Mouse (Mus musculus) lung, postnatal 36 days (tissue): ENCODE measurements around the gene Irgm2.

Experiments used
- DNase-seq: peaks from one replicate; pipeline ENCODE4 v3.0.0; 2022; ENCODE audit warnings: mixed read lengths

Gene Irgm2

DNA sequence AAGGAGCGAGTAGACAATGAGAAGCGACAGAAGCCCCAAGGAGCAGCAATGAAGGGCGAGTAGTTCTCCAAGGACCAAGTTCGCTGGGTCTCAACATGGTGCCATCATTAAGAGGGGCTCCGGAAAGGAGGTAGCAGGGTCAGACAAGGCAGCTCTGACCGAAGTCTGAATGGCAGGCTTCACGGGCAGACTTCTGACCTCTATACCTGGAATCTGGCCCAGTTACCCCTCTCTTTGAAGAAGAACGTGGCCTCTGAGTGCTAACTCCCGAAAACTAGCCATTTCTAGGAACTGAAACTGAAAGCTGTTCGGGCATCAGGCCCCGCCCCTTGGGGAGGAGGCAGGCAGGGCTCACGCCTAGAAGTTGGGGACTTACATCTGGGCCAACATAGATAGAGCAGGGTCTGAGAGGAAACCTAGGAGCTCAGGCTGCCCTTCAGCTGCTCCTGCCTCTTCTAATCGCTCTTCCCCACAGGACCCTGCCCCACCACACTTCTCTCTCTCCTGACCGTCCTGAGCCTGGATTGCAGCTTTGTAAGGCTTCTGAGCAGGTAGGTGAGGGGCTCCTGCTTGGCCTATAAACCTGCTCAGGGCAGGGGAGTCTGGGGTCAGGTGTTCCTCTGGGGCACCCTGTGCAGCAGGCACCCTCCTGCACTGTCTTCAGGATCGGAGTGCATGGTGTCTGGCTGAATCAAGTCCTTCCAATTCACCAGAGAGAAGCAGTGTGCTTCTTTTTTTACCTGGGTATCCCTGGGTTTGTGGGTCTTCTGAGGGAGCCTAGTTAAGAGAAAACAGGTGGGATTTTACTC lies at the start of gene Irgm2, which contains the start of gene Igtp:
Gene Irgm2, plus strand, starts transcription at position 390 of the 809 bp plus-strand sequence.
Gene Igtp, plus strand, starts transcription at position 328 of the 809 bp plus-strand sequence.
- peak; percentile 92 for DNase-seq

DNA sequence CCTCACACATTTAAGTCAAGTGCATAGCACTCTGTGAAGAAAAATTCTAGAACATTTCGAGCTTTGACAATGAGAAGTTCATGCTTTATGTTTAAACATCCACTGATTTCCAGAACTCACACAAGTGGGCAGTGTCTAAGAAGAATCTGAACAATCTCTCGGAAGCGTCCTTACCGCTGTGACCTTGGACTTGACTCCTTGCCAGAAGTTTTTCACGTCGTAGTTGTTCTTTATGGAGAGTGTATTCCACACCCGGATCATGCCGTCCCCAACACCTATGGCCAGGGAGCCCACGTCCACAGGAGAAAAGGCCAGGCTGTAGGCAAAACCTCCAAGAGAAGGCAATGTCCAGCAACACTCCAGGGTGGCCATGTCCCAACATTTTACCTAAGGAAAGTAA lies 44.0 kb upstream of the Irgm2 start:
- no peak for DNase-seq

DNA sequence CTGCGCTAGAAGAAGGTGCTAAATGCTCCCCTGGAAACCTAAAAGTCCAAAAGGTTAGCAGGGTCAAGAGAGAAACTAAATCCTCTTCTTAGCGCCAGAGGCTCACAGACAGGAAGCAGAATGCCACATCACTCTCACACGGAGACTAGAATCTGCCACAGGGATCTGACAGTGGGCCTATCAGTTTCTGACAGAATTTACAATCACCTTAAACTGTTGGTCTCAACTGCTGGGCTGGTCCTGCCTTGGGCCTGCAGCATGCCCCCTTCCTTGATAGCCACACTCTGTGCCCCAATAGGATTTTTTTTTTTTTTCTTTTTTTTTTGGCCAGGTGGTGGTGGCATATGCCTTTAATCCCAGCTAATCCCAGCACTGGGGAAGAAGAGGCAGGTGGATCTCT lies 42.5 kb upstream of the Irgm2 start:
- no peak for DNase-seq

DNA sequence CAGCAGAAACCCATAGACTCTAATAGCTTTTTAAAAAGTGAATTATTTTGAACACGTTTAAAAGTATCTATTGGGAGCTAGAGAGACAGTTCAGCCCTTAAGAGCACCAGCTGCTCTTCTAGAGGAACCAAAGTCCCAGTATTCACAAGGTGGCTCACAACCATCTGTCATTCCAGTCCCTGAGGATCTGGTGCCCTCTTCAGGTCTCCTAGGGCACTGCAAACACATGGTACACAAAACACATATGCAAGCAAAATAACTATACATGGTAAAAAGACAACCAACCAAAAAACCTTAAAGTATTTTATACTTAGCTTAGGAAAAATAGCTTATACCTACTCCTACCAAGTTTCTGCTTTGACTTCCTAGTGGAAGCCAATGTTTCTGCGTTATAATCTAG lies 34.3 kb upstream of the Irgm2 start:
- DNase-seq: no peak

- no peak for DNase-seq
Observed at GRCm38 (mm10) chr11:58167822-58168166, 31.6 kb upstream of the Irgm2 start.

DNA sequence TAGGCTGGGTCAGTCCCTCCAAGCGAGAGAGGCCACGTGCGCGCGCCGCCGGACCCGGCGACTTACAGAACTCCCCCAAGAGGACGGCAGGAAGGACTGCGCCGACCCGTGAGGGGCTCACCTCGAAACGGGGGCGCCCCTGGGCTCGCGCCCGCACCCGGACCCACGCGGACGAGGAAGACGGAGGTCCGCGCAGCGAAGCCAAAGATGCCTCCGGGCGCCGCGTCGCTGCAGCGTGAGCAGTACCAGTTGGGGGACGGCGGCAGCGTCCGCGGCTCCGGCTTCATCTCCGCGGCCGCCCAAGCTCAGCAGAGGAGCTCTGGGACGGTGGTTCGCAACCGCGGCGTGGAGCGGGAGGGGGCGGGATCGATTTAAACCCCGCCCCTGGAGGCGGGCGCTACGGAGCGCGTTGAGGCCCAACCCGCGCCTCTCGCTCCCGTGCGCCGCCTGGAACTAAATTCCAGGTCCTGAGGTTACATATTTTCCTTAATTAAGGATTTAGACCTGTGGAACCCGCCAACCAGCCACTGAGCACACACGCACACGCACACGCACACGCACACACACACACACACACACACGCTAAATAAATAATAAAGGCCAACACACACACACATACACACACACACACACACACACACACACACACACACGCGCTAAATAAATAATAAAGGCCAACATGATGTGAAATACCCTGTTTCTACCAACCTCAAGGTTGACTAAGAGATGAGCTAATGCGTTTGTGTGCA lies 31.1 kb upstream of the Irgm2 start, which contains the start of gene Gemin5:
Gene Gemin5, minus strand, starts transcription at position 373 of the 749 bp plus-strand sequence.
- DNase-seq: peak; percentile 79

- no peak for DNase-seq
Observed at GRCm38 (mm10) chr11:58169666-58170065, 29.8 kb upstream of the Irgm2 start.

- peak; percentile 98 for DNase-seq
Observed at GRCm38 (mm10) chr11:58171459-58172091, 27.8 kb upstream of the Irgm2 start, which contains the start of gene Mrpl22. TSS of gene Mrpl22 (plus strand) at chr11:58171661.

DNA sequence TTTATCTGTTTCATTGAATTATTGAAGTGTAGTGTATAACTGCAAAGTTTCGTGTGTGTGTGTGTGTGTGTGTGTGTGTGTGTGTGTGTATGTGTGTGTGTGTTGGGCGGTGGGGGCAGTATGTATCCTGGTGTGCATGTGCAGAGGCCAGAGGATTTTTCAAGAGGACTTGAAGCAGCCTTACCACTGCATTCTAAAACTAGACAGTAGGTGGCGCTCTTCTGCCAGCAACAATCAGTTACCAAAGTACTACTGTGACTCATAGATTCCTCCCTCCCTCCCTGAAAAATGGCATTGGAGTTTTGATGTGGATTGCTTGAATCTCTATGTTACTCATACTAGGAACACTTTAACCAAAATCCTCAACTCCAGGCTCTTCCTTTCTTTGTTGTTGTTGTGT lies 19.9 kb upstream of the Irgm2 start:
- peak; percentile 95 for DNase-seq

- DNase-seq: peak; percentile 32
Observed at GRCm38 (mm10) chr11:58179986-58180385, 19.4 kb upstream of the Irgm2 start.

DNA sequence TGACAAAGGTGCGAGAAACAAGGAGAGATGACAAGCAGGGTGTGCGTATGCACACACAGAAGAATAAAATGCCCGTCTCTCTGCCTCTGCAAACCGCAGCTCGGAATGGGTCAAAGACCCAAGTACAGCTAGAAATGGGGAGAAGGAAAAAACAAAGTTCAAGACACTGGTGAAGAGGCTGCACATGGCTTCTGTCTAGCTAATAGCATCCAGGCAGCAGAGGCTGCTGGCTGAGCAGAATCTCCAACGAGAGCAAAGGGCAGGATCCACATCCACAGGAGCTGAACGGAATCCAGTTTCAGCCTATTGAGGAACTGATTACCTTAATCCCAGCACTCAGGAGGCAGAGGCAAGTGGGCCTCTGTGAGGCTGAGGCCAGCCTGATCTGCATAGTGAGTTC lies 18.7 kb upstream of the Irgm2 start:
- DNase-seq: no peak

GRCm38 (mm10) chr11:58183579-58183978 lies 15.8 kb upstream of the Irgm2 start:
- DNase-seq: peak; percentile 15

- no peak for DNase-seq
Observed at GRCm38 (mm10) chr11:58189675-58190074, 9.7 kb upstream of the Irgm2 start.

DNA sequence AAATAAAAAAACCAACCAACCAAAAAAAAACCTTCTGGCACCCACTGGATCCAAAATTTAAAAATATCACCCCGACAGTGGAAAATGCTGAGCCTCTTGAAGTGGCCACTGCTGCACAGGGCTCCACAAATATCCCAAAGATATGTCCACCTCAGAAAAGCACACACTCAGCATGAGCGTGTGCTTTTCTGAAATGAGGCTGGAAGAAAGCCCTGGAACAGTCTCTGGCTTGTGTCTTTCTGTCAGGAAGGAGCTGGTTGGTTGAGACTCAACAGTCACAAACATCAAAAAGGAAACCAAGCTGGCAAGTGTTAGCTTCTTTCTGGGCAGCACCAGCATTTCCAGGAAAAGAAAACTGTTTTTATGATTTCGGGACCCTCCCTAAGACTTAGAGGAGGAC lies 6.1 kb upstream of the Irgm2 start:
- DNase-seq: no peak

- no peak for DNase-seq
Observed at GRCm38 (mm10) chr11:58193860-58194520, 5.4 kb upstream of the Irgm2 start.

- DNase-seq: no peak
Observed at GRCm38 (mm10) chr11:58198663-58199062, 755 bp upstream of the Irgm2 start.

DNA sequence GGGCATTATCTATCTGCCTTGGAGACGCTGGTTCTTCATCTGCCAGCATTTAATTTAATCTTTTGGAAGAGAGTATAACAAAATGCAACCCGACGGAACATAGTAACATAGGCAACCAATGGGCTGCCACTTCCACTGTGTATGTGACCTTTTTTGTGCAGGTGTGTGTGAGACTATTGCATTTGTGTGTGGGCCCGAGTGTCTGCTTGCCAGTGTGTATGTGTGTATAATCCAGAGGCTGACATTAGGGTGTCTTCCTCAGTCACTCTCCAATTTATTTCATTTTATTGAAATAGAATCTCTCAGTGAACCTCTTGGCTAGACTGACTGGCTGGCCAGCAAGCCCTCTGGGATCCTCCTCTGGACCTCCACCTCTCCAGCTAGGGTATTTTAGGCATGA lies 808 bp downstream of the Irgm2 start:
- no peak for DNase-seq

GRCm38 (mm10) chr11:58201052-58201451 lies 1.6 kb downstream of the Irgm2 start:
- no peak for DNase-seq

GRCm38 (mm10) chr11:58210321-58210886 lies 11.0 kb downstream of the Irgm2 start:
- no peak for DNase-seq

DNA sequence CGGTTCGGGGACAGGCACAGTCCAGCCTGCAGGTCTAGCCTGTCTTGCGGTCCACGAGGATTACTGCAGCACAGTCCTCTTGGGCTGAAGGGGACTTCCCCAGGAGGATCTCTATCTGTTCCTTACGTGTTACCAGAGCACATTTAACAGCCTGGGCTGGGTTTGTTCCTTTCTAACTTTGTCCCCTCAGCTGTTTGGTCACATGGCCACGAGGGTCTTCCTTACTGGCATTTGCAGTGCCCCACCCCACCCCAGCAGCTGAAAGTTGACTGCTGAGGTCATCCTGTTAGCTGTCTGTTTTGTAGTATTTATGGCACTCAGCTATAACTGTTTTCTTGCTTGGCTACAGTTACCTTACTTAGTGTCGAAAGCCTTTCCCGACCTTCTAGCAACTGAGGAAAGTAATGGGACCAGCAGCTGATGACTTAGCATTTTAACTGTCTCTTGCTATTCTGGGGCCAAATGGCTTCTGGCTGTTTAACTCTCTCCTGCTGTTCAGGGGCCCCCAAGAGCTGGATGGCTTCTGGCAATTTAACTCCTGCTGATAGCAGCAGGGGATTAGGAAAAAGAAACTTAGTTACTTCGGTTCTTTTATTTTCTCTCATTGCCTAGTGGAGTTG lies 11.8 kb downstream of the Irgm2 start:
- no peak for DNase-seq

GRCm38 (mm10) chr11:58211682-58212067 lies 12.3 kb downstream of the Irgm2 start:
- no peak for DNase-seq

DNA sequence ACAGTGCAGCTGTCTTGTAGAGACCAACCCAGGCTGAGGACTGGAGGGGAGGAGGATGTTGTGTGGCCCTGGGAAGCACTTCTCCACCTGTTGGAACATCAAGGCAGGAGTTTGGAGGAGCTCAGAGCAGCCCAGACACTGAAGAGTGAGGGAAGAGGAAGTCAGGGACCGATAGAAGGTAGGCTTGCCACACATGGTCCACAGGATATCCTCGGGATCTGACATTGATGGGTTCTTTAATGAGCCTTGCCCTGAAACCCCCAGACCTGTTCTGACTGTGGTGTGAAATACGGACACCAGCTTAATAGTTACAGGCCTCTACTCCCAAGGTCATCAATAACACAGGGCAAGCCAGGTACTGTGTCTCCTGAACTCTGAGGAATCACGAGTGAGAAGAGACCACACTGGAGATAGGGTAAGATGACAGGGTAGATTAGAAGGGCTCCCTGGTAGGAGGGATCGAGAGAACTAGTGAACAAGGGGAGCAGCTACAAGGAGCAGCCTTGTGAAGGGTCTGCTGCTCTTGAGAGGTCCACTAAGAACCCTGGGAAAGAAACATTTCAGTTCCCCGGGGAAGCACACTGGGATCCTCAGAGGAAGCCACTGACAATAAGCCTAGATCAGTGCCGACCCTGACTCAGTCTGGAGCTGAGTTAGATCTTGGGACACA lies 14.4 kb downstream of the Irgm2 start:
- DNase-seq: no peak
